Mouse (Mus musculus) gonadal fat pad, adult 2 months (tissue): ENCODE measurements around the gene Atp2a2. TPM values are rescaled to one million over a fixed set of nuclear protein-coding genes. Genes with fewer than 3 reads are reported as not detected.
"Not testable (repeated sequence)": the region's sequence is repeated elsewhere in the genome, so short reads cannot be mapped to it uniquely, and the experiment has no call there.

Experiments used
- DNase-seq: peaks from one replicate; pipeline ENCODE4 v3.0.0-alpha.2; 2012; ENCODE audit warnings: low read depth
- polyA plus RNA-seq: library from polyadenylated mRNA; depleted of rRNA; stranded (reverse); fragments of >200 nt; gene quantifications from 2 replicates; pipeline ENCODE4 v1.2.3, GENCODE M21; 2012

The Atp2a2 gene
- polyA plus RNA-seq, 1 experiment, result 97.9 TPM

GRCm38 (mm10) chr5:122494449-122494848 is 7.6 kb downstream of the Atp2a2 start:
- DNase-seq, result no peak

GRCm38 (mm10) chr5:122493035-122493434 is 9.0 kb downstream of the Atp2a2 start:
- no peak for DNase-seq

- no peak for DNase-seq
Observed at GRCm38 (mm10) chr5:122491385-122491784, 10.6 kb downstream of the Atp2a2 start.

GRCm38 (mm10) chr5:122490148-122490547 is 11.9 kb downstream of the Atp2a2 start:
- no peak for DNase-seq

GRCm38 (mm10) chr5:122487825-122488224 is 14.2 kb downstream of the Atp2a2 start:
- no peak for DNase-seq

- not testable (repeated sequence) for DNase-seq
Observed at GRCm38 (mm10) chr5:122486243-122486642, 15.8 kb downstream of the Atp2a2 start.

- DNase-seq, result no peak
Observed at GRCm38 (mm10) chr5:122482733-122483391, 19.2 kb downstream of the Atp2a2 start.

- no peak for DNase-seq
Observed at GRCm38 (mm10) chr5:122481844-122482243, 20.2 kb downstream of the Atp2a2 start.

- no peak for DNase-seq
Observed at GRCm38 (mm10) chr5:122479131-122479530, 22.9 kb downstream of the Atp2a2 start.

GRCm38 (mm10) chr5:122477492-122477891 is 24.5 kb downstream of the Atp2a2 start:
- DNase-seq, result no peak

- DNase-seq, result no peak
Observed at GRCm38 (mm10) chr5:122476078-122476477, 25.9 kb downstream of the Atp2a2 start.

GRCm38 (mm10) chr5:122474643-122475363 is 27.2 kb downstream of the Atp2a2 start:
- no peak for DNase-seq

GRCm38 (mm10) chr5:122471658-122472057 is 30.4 kb downstream of the Atp2a2 start:
- no peak for DNase-seq

GRCm38 (mm10) chr5:122461431-122461830 is 40.6 kb downstream of the Atp2a2 start:
- DNase-seq, result no peak

GRCm38 (mm10) chr5:122460656-122461055 is 41.4 kb downstream of the Atp2a2 start:
- no peak for DNase-seq

- DNase-seq, result no peak
Observed at GRCm38 (mm10) chr5:122459335-122459734, 42.7 kb downstream of the Atp2a2 start.

GRCm38 (mm10) chr5:122458066-122458465 is 44.0 kb downstream of the Atp2a2 start:
- DNase-seq, result no peak

GRCm38 (mm10) chr5:122457054-122457453 is 45.0 kb downstream of the Atp2a2 start:
- DNase-seq, result not testable (repeated sequence)

GRCm38 (mm10) chr5:122455584-122455983 is 46.4 kb downstream of the Atp2a2 start:
- no peak for DNase-seq

GRCm38 (mm10) chr5:122454883-122455282 is 47.1 kb downstream of the Atp2a2 start:
- no peak for DNase-seq

- no peak for DNase-seq
Observed at GRCm38 (mm10) chr5:122454442-122454841, 47.6 kb downstream of the Atp2a2 start.

GRCm38 (mm10) chr5:122453188-122453587 is 48.8 kb downstream of the Atp2a2 start:
- DNase-seq, result no peak

GRCm38 (mm10) chr5:122452194-122452593 is 49.8 kb downstream of the Atp2a2 start:
- no peak for DNase-seq
